Comparison of ENCODE assay signal across 10 mouse cellular contexts in the genomic region with DNA sequence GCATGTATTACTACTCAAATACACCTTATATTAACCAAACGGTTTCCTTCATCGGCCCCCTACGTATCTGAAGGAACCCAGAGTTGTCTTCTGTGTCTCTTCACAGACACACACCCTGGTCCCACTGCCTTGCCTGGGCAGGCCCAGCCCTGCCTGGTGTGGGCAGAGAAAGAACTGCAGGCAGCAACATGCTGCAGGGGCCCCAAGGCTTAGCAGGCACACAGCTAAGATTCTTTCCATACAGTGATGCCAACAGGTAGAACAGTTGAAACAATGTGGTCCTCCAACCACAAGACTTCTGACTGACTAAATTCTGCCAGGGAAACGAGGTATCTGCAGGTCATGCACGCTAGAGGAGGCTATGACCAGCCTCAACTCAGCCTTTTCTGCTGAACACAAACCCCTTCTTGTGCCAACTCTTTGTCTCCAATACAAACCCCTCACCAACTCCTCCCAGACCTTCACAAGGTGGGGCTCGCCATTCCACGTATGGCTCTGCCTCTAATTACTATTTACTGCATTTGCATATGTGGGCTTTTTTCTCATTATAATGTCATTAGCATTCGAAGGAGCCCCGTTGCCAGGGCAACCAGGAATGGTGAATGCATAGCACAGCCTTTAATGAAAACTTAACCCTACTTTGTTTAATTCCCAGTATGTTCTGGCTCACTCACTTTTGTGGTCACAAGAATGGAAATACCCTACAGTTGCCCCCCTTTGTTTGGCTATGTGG. TPM values are rescaled to one million over a fixed set of nuclear protein-coding genes. Genes with fewer than 3 reads are reported as not detected.
DNase-seq lines count a peak whose midpoint lies in the region; ATAC-seq lines count a peak whose summit lies in the region.
"Had no signal": no experiment of that assay in that cellular context is flagged by ENCODE, and none has a peak within 500 bp of the region (broad histone marks: within the 10 kb centered on the region; RNA-seq: fewer than 3 reads in every experiment).

No protein-coding gene starts in this region.

- intact Hi-C loops in left cerebral cortex, postnatal 14 days (cut with DNase I) = no loop called here
- intact Hi-C loops in left cerebral cortex, postnatal 4 days (cut with DNase I) = no loop called here
- intact Hi-C loops in heart, postnatal 14 days (cut with DNase I) = no loop called here
- intact Hi-C loops in heart, postnatal 25 days (cut with DNase I) = no loop called here

- ATAC-seq in embryonic facial prominence, embryonic 13.5 days (ENCODE audit: insufficient number of reproducible peaks, insufficient read depth, low FRiP score, low TSS enrichment, low read depth) = peak; percentile 81
- peak; percentile 66; the same call in 1 of the 2 replicates for ATAC-seq in limb, embryonic 12.5 days (ENCODE audit: insufficient number of reproducible peaks, insufficient read depth, low FRiP score, low TSS enrichment, low read depth)

- no peak overlapping the region for H3K9ac ChIP-seq in embryonic facial prominence, embryonic 13.5 days
- H3K9ac ChIP-seq in limb, embryonic 12.5 days (replicated peaks) = no peak overlapping the region
- H3K9ac ChIP-seq: heart, embryonic 15.5 days had no signal

- H3K4me3 ChIP-seq in embryonic facial prominence, embryonic 13.5 days = no peak overlapping the region
- H3K4me3 ChIP-seq in limb, embryonic 12.5 days (replicated peaks) = no peak overlapping the region
- H3K4me3 ChIP-seq: heart, embryonic 15.5 days had no signal

- no peaks in the 10 kb centered on the region for H3K36me3 ChIP-seq in embryonic facial prominence, embryonic 13.5 days
- no peaks in the 10 kb centered on the region for H3K36me3 ChIP-seq in limb, embryonic 12.5 days
- H3K36me3 ChIP-seq: heart, embryonic 15.5 days had no signal

- peak; percentile 43 to 51 for DNase-seq in left cerebral cortex, postnatal 14 days (ENCODE audit: low spot score in 2 of 2)
- DNase-seq in left cerebral cortex, postnatal 4 days = no peak
- DNase-seq in right cerebral cortex, postnatal 4 days = peak; percentile 43
- DNase-seq in natural killer cell, adult 2 months (ENCODE audit: low spot score in 2 of 2) = no peak
- no peak for DNase-seq in heart, postnatal 14 days
- no peak for DNase-seq in heart, postnatal 25 days (ENCODE audit: low spot score)
- DNase-seq: lung, postnatal 10 days had no signal

- no peaks in the 10 kb centered on the region for H3K9me3 ChIP-seq in embryonic facial prominence, embryonic 13.5 days
- no peaks in the 10 kb centered on the region for H3K9me3 ChIP-seq in limb, embryonic 12.5 days
- H3K9me3 ChIP-seq: heart, embryonic 15.5 days had no signal

- H3K27ac ChIP-seq in embryonic facial prominence, embryonic 13.5 days = peak overlapping the region; percentile 66
- H3K27ac ChIP-seq in limb, embryonic 12.5 days = 0 out of 2 replicates have a peak overlapping the region, but pooled peaks have one; percentile 56
- H3K27ac ChIP-seq: heart, embryonic 15.5 days had no signal

- peaks cover 17% of the 10 kb centered on the region for H3K4me1 ChIP-seq in embryonic facial prominence, embryonic 13.5 days
- H3K4me1 ChIP-seq in limb, embryonic 12.5 days (replicated peaks) = peaks cover 14% of the 10 kb centered on the region
- H3K4me1 ChIP-seq: heart, embryonic 15.5 days had no signal

- WGBS in embryonic facial prominence, embryonic 13.5 days = 36% methylated on average over 9 of the region's 9 CpGs
- WGBS in limb, embryonic 12.5 days = 55% methylated on average over 9 of the region's 9 CpGs

- H3K27me3 ChIP-seq in embryonic facial prominence, embryonic 13.5 days = no peaks in the 10 kb centered on the region
- no peaks in the 10 kb centered on the region for H3K27me3 ChIP-seq in limb, embryonic 12.5 days
- H3K27me3 ChIP-seq: heart, embryonic 15.5 days had no signal

- no peak overlapping the region for H3K4me2 ChIP-seq in embryonic facial prominence, embryonic 13.5 days
- H3K4me2 ChIP-seq in limb, embryonic 12.5 days = no peak overlapping the region
- H3K4me2 ChIP-seq: heart, embryonic 15.5 days had no signal

RNA-seq across cellular contexts. Expression of a gene that starts 45.2 kb away (rescaled TPM):
- 10 to 100 TPM; 14.4 to 15.0 TPM for total RNA-seq in left cerebral cortex, postnatal 14 days (2021)
- 1 to 10 TPM; 6.8 to 9.3 TPM for total RNA-seq in left cerebral cortex, postnatal 4 days (2021)
- polyA plus RNA-seq in embryonic facial prominence, embryonic 13.5 days (2015; fragmentation: Nextera tagmentation; extraction: Ambion mirVana) = 22.3 and 24.0 TPM in 2 replicates
- 15.4 and 16.1 TPM in 2 replicates for polyA plus RNA-seq in limb, embryonic 12.5 days (2016; fragmentation: Nextera tagmentation; extraction: Ambion mirVana)
- total RNA-seq in heart, postnatal 14 days (2021) = 10 to 100 TPM; 23.4 to 26.2 TPM
- total RNA-seq in heart, postnatal 25 days (2021) = 10 to 100 TPM; 24.1 to 25.1 TPM

Comparison
In these comparisons a context has a peak if more than half of its experiments do, and no peak if none do; other contexts are left out.
1. DNase-seq: peak in left cerebral cortex, postnatal 14 days (2 of 2) and right cerebral cortex, postnatal 4 days (single experiment); none in left cerebral cortex, postnatal 4 days (single experiment), natural killer cell, adult 2 months (0 of 2), heart, postnatal 14 days (0 of 2) and heart, postnatal 25 days (single experiment).